Mouse (Mus musculus): ENCODE results near the gene Fbxo9.

DNA sequence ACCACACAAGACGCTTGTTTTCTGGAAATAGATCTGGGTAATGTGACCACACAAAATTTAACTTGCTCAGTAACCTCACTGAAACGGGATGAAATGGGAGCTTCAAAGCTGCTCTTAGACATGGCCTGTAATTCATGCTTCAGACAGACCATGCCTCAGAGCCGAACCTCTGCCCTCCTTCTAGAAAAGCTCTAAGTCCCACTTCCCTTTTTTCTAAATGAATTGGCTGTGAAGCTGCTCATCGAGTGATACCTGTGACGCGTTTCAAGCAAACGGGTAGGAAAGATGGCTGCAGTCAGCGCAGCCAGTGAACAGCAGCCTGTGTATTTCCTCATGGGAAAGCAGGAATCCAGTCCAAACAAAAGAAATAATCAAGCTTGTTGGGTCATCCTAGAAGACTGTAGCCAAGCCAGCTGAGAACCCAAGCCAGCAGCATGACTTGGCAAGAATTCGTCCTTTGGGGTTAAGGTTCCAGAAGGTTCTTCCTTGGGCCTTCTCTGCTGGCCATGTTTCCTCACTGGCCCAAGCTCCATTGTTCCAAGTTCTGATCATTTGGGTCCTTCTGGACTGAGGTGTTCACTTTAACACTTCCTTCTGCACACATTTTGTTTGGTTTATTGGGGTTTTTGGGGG lies 29.3 kb upstream of the Fbxo9 start:
- TF ChIP-seq POLR2A (IDR thresholded peaks at IDR 0.05; ENCODE audit: control insufficient read depth, low read depth, low read length) (no peak), CTCF (IDR thresholded peaks at IDR 0.05; ENCODE audit: control insufficient read depth, insufficient read depth, insufficient replicate concordance, low read depth, low read length) (no peak)

All from testis, adult 2 months (tissue).